Mouse (Mus musculus) urinary bladder, postnatal 25 days (tissue): ENCODE measurements at regions not wholly inside any gene's neighbourhood (a gene's known extent, or its start where the extent isn't known, plus 50 kb on each side); places are given as distances from the start of the nearest gene placed in this dataset.

Experiments
- DNase-seq: peaks from one replicate; pipeline ENCODE4 v3.0.0; 2022; ENCODE audit warnings: low spot score

DNA sequence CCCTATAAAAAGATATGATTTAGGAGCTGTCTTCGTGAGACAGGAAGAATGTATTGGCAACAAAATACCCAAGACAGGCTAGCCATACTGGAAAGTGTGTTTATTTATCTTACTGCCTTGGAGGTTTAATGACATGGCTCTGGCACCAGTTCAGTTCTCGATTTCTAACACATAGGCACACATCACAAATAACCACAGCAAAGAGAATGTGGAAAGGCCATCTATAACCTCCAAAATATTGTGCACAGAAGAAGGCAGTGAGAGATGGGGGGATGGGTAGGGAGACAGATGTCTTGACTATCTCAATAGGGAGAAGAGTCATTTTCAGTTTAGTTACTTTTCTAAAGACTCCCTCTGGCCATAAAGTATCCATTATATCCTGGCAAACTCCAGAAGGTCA lies 90.5 kb downstream of the Minar1 start:
- no peak for DNase-seq

- DNase-seq, result no peak
Measured at GRCm38 (mm10) chr9:89524137-89524536, 98.8 kb downstream of the Minar1 start.

GRCm38 (mm10) chr9:89523705-89524104 lies 99.2 kb downstream of the Minar1 start:
- DNase-seq, result no peak

GRCm38 (mm10) chr9:89508407-89509101 lies 114.4 kb downstream of the Minar1 start:
- DNase-seq, result no peak

DNA sequence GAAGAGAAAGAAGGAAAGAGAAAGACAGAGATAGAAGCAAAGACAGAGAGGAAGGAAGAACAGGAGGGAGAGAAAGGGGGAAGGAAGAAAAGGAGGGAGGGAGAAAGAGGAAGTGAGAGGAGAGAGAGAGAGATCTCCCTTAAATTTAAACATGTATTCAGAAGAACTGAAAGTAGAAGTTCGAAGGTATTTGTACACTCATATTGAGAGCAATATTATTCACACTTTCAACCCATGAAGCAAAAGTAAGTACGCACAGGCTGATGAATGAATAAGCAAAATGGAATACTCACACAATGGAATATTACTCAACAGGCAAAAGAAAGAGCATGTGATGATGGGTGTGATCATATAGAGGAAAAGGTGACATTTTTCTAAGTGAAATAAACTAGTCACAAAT lies 120.8 kb downstream of the Minar1 start:
- DNase-seq, result no peak

DNA sequence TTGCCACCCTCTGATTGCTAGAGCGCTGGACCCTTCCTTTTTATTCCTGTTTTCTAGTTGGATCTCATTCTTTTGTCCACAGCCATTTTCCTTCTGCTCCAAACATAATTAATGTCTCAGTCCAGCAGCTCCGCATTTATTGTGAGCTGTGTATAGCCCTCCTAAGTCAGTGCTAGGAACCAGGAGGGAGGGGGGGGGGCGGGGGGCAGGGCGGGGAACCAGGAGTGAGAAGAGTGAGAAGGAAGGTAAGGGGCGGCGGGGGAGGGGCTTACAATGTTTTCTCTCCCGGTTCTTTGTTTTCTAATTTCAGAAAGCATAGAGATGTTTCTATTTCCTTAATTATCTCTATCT lies 125.6 kb downstream of the Minar1 start:
- DNase-seq, result no peak

DNA sequence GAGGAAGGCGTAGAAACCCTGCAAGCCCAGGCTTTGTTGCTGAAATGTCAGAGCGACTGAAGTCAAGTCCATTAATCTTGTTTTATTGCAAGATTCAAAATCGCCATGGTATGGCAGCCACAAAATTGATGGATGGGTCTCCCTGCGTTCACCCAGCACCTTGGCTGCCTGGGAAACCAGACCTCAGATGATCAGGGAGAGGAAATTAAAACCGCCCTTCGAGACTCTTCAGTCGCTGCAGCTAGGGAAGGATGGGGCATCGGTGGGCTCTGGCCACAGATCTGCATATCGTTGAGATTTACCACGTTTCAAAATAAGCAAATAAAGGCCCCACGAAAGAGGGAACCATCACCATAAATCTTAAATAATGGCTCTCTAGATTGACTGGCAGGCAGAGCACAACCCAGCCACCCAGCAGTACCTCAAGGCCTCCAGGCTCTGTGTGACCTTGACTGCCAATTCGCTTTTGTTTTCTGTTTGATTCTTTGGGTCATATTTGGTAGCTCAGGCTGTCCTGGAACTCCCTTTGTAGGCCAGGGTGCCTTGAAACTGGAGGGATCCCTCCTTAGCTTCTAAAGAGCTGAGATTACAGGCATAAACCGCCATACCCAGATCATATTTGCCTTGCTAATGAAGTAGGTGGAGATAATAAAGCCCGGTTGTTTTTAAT lies 126.1 kb downstream of the Minar1 start:
- no peak for DNase-seq

- no peak for DNase-seq
Measured at GRCm38 (mm10) chr9:89487601-89488000, 135.3 kb downstream of the Minar1 start.

DNA sequence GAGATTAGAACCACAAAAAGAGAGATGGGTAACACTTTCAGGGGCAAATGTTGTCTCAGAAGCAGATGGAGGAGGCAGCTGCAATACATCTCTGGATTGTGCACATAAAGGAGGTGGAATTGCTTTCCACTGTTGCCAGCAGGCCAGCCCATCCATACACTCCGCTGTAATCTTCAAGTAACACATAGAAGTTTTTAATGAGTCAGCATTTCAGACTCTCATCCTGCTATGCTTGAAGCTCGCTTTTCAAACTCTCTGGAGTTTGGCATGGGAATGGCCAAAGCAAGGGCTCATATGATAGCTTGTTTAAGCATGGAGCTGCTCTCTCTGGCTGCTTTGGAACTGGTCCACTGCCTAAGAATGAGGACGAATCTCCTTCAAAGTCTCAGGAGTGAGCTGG lies 143.5 kb downstream of the Minar1 start:
- DNase-seq, result no peak

DNA sequence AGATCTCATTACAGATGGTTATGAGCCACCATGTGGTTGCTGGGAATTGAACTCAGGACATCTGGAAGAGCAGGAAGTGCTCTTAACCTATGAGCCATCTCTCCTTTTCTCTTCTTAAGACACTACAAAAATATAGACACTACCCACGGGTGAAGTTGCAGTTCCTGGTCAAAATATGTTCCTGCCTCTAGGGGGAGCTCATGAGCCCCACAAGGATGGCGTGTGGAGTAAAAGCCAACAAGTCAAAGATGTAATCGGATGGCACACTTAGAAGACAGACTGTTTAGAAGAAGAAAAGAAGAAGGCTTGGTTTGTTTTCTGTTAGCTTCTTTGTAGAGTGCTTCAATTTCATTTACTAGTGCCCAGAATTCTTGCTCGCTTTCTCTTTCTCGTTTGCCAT lies 161.7 kb downstream of the Minar1 start:
- DNase-seq, result peak; percentile 8

GRCm38 (mm10) chr9:89456666-89457065 lies 166.3 kb downstream of the Minar1 start:
- DNase-seq, result no peak

- no peak for DNase-seq
Measured at GRCm38 (mm10) chr9:89449656-89450055, 173.3 kb downstream of the Minar1 start.
